Comparison of ENCODE assay signal across 27 mouse cellular contexts in genomic region chr1:130507408-130507807, GRCm38 (mm10). TPM values are rescaled to one million over a fixed set of nuclear protein-coding genes. Genes with fewer than 3 reads are reported as not detected.
DNase-seq lines count a peak whose midpoint lies in the region; ATAC-seq and TF ChIP-seq lines count a peak whose summit lies in the region.
"Had no signal": no experiment of that assay in that cellular context is flagged by ENCODE, and none has a peak within 500 bp of the region (broad histone marks: within the 10 kb centered on the region; RNA-seq: fewer than 3 reads in every experiment).

No protein-coding gene starts in this region.

- 70% methylated on average over 2 of the region's 2 CpGs for WGBS in limb, embryonic 11.5 days
- WGBS in limb, embryonic 10.5 days = 86% methylated on average over 2 of the region's 2 CpGs
- WGBS in limb, embryonic 12.5 days = 29% methylated on average over 2 of the region's 2 CpGs
- WGBS in limb, embryonic 14.5 days = 34% methylated on average over 2 of the region's 2 CpGs

- no peak overlapping the region for H3K9ac ChIP-seq in limb, embryonic 11.5 days (ENCODE audit: low read length)
- H3K9ac ChIP-seq in limb, embryonic 12.5 days (replicated peaks) = no peak overlapping the region
- no peak overlapping the region for H3K9ac ChIP-seq in limb, embryonic 14.5 days (ENCODE audit: low read depth, low read length, severe bottlenecking)
- H3K9ac ChIP-seq: embryonic facial prominence, embryonic 12.5 days; embryonic facial prominence, embryonic 15.5 days; forebrain, embryonic 12.5 days had no signal

- H3K4me3 ChIP-seq in limb, embryonic 11.5 days (ENCODE audit: low read depth, low read length) = no peak overlapping the region
- no peak overlapping the region for H3K4me3 ChIP-seq in limb, embryonic 10.5 days
- H3K4me3 ChIP-seq in limb, embryonic 12.5 days (replicated peaks) = no peak overlapping the region
- H3K4me3 ChIP-seq in limb, embryonic 14.5 days (replicated peaks; ENCODE audit: low read length) = no peak overlapping the region
- H3K4me3 ChIP-seq: embryonic facial prominence, embryonic 12.5 days; embryonic facial prominence, embryonic 15.5 days; erythroblast, embryonic 14.5 days; forebrain, embryonic 10.5 days; forebrain, embryonic 12.5 days had no signal

- no peak for DNase-seq in limb, embryonic 11.5 days (ENCODE audit: low spot score)
- DNase-seq in limb, embryonic 10.5 days (ENCODE audit: low spot score) = no peak
- DNase-seq in NIH3T3 (ENCODE audit: low read depth) = peak; percentile 39
- DNase-seq in limb, embryonic 14.5 days (ENCODE audit: low spot score) = peak; percentile 65
- no peak for DNase-seq in urinary bladder, adult 2 months (ENCODE audit: low spot score)
- no peak for DNase-seq in liver
- no peak for DNase-seq in layer of hippocampus, postnatal 36 days
- DNase-seq: adrenal gland, adult 2 months; adrenal gland, postnatal 10 days; adrenal gland, postnatal 25 days; B cell, adult 2 months; cerebellum, adult 11-12 months; cerebellum, adult 2 months; cerebellum, adult 9-10 months; cerebellum, postnatal 10 days; cerebellum, postnatal 25 days had no signal

- H3K9me3 ChIP-seq in limb, embryonic 11.5 days (ENCODE audit: control insufficient read depth, low read length) = no peaks in the 10 kb centered on the region
- H3K9me3 ChIP-seq in limb, embryonic 10.5 days (replicated peaks) = no peaks in the 10 kb centered on the region
- H3K9me3 ChIP-seq in limb, embryonic 12.5 days = no peaks in the 10 kb centered on the region
- no peaks in the 10 kb centered on the region for H3K9me3 ChIP-seq in limb, embryonic 14.5 days (ENCODE audit: control insufficient read depth, low read length)
- H3K9me3 ChIP-seq: embryonic facial prominence, embryonic 12.5 days; embryonic facial prominence, embryonic 15.5 days; forebrain, embryonic 10.5 days; forebrain, embryonic 12.5 days; G1E had no signal

- no peaks in the 10 kb centered on the region for H3K36me3 ChIP-seq in limb, embryonic 11.5 days (ENCODE audit: control insufficient read depth, insufficient read depth, low read length)
- no peaks in the 10 kb centered on the region for H3K36me3 ChIP-seq in limb, embryonic 10.5 days
- H3K36me3 ChIP-seq in limb, embryonic 12.5 days = no peaks in the 10 kb centered on the region
- no peaks in the 10 kb centered on the region for H3K36me3 ChIP-seq in limb, embryonic 14.5 days (ENCODE audit: control insufficient read depth, insufficient read depth, low read length)
- H3K36me3 ChIP-seq: embryonic facial prominence, embryonic 12.5 days; embryonic facial prominence, embryonic 15.5 days; forebrain, embryonic 10.5 days; forebrain, embryonic 12.5 days; G1E had no signal

- no peaks in the 10 kb centered on the region for H3K27me3 ChIP-seq in limb, embryonic 11.5 days (ENCODE audit: control insufficient read depth, insufficient read depth, low read length)
- no peaks in the 10 kb centered on the region for H3K27me3 ChIP-seq in limb, embryonic 10.5 days (ENCODE audit: low read depth, poor library complexity, severe bottlenecking)
- no peaks in the 10 kb centered on the region for H3K27me3 ChIP-seq in limb, embryonic 12.5 days
- no peaks in the 10 kb centered on the region for H3K27me3 ChIP-seq in limb, embryonic 14.5 days (ENCODE audit: control insufficient read depth, insufficient read depth, low read length)
- H3K27me3 ChIP-seq: CH12.LX; embryonic facial prominence, embryonic 12.5 days; embryonic facial prominence, embryonic 15.5 days; forebrain, embryonic 12.5 days had no signal

- TF ChIP-seq POLR2A in limb, embryonic 14.5 days (IDR thresholded peaks at IDR 0.05; ENCODE audit: borderline replicate concordance, extremely low read depth, insufficient read depth, insufficient read length) = no peak

- no peak overlapping the region for H3K27ac ChIP-seq in limb, embryonic 11.5 days (replicated peaks; ENCODE audit: low read depth, low read length)
- H3K27ac ChIP-seq in limb, embryonic 10.5 days = no peak overlapping the region
- no peak overlapping the region for H3K27ac ChIP-seq in limb, embryonic 12.5 days
- H3K27ac ChIP-seq in limb, embryonic 14.5 days (replicated peaks; ENCODE audit: low read depth, low read length) = no peak overlapping the region
- H3K27ac ChIP-seq: forebrain, embryonic 10.5 days; forebrain, embryonic 12.5 days had no signal

- no peaks in the 10 kb centered on the region for H3K4me1 ChIP-seq in limb, embryonic 11.5 days (ENCODE audit: control insufficient read depth, insufficient read depth, low read length)
- peaks cover 9% of the 10 kb centered on the region; the same call in 1 of the 2 replicates for H3K4me1 ChIP-seq in limb, embryonic 10.5 days
- H3K4me1 ChIP-seq in limb, embryonic 12.5 days (replicated peaks) = peaks cover 16% of the 10 kb centered on the region
- H3K4me1 ChIP-seq in limb, embryonic 14.5 days (ENCODE audit: control insufficient read depth, insufficient read depth, low read length) = peaks cover 17% of the 10 kb centered on the region
- H3K4me1 ChIP-seq: forebrain, embryonic 12.5 days had no signal

- peak; percentile 61; the same call in 1 of the 2 replicates for ATAC-seq in limb, embryonic 11.5 days (ENCODE audit: insufficient number of reproducible peaks, low FRiP score, low TSS enrichment, low read depth)
- ATAC-seq in limb, embryonic 12.5 days (ENCODE audit: insufficient number of reproducible peaks, insufficient read depth, low FRiP score, low TSS enrichment, low read depth) = peak; percentile 43; the same call in 1 of the 2 replicates
- ATAC-seq in limb, embryonic 14.5 days (ENCODE audit: low FRiP score, low read depth) = no peak
- ATAC-seq: CD4-positive, CD25-positive, alpha-beta regulatory T cell, adult 4 months; forebrain, embryonic 14.5 days; forebrain, embryonic 16.5 days had no signal

- no peak overlapping the region for H3K4me2 ChIP-seq in limb, embryonic 11.5 days (ENCODE audit: low read depth, severe bottlenecking)
- H3K4me2 ChIP-seq in limb, embryonic 12.5 days = no peak overlapping the region
- no peak overlapping the region for H3K4me2 ChIP-seq in limb, embryonic 14.5 days (replicated peaks; ENCODE audit: low read depth, low read length, severe bottlenecking)
- H3K4me2 ChIP-seq: embryonic facial prominence, embryonic 12.5 days; embryonic facial prominence, embryonic 15.5 days; forebrain, embryonic 12.5 days had no signal

RNA-seq across cellular contexts. Expression of gene Cd55, which starts 44.9 kb away (rescaled TPM):
- 1.4 and 1.6 TPM in 2 replicates for polyA plus RNA-seq in limb, embryonic 11.5 days (2014; fragmentation: Nextera tagmentation; extraction: Ambion mirVana)
- polyA plus RNA-seq in limb, embryonic 10.5 days (2016; fragmentation: Nextera tagmentation; extraction: Ambion mirVana) = 1.7 and 1.9 TPM in 2 replicates
- 1.5 and 1.8 TPM in 2 replicates for polyA plus RNA-seq in limb, embryonic 12.5 days (2016; fragmentation: Nextera tagmentation; extraction: Ambion mirVana)
- polyA plus RNA-seq in limb, embryonic 14.5 days (2012; rRNA removed) = 10.6 and 12.8 TPM in 2 replicates
- polyA plus RNA-seq in limb, embryonic 14.5 days (2014; fragmentation: Nextera tagmentation; extraction: Ambion mirVana) = 12.5 and 14.6 TPM in 2 replicates
- polyA plus RNA-seq in urinary bladder, adult 2 months (2012; rRNA removed) = 87.1 and 105 TPM in 2 replicates
- 1 to 10 TPM; 6.4 to 6.8 TPM for total RNA-seq in layer of hippocampus, postnatal 36 days (2021)

Comparison
In these comparisons a context has a peak if more than half of its experiments do, and no peak if none do; other contexts are left out.
1. DNase-seq: peak in NIH3T3 (single experiment) and limb, embryonic 14.5 days (single experiment); none in limb, embryonic 11.5 days (single experiment), limb, embryonic 10.5 days (single experiment), urinary bladder, adult 2 months (single experiment), liver (single experiment) and layer of hippocampus, postnatal 36 days (0 of 2).